Mouse (Mus musculus) kidney, embryonic 15.5 days (tissue): ENCODE data around the gene Gm4724. TPM values are rescaled to one million over a fixed set of nuclear protein-coding genes. Genes with fewer than 3 reads are reported as not detected.
"Not testable (repeated sequence)": the region's sequence is repeated elsewhere in the genome, so short reads cannot be mapped to it uniquely, and the experiment has no call there.

ENCODE experiments used
- ATAC-seq: fragments of 200-750 bp; cut with Nextera tagmentation; replicated peaks from 2 replicates; pipeline ENCODE4 v1.8.0; 2017; ENCODE audit warnings: moderate TSS enrichment; ENCODE audit not compliant: low FRiP score
- H3K27ac ChIP-seq: fragments of 300-500 bp; sonication (generic); 2 replicates; pipeline ENCODE4 v1.5.1; 2015; ENCODE audit warnings: mild to moderate bottlenecking, inconsistent platforms
- H3K27me3 ChIP-seq: fragments of 300-500 bp; sonication (generic); 2 replicates; pipeline ENCODE4 v1.6.1; 2015; ENCODE audit warnings: inconsistent platforms
- H3K36me3 ChIP-seq: fragments of 300-500 bp; sonication (generic); 2 replicates; pipeline ENCODE4 v1.6.1; 2015; ENCODE audit warnings: inconsistent platforms
- H3K4me1 ChIP-seq: fragments of 300-500 bp; sonication (generic); 2 replicates; pipeline ENCODE4 v1.6.1; 2015; ENCODE audit warnings: inconsistent platforms
- H3K4me2 ChIP-seq: fragments of 300-500 bp; sonication (generic); 2 replicates; pipeline ENCODE4 v1.6.1; 2015; ENCODE audit warnings: moderate library complexity, mild to moderate bottlenecking, inconsistent platforms
- H3K4me3 ChIP-seq: fragments of 300-500 bp; sonication (generic); replicated peaks from 2 replicates; pipeline ENCODE4 v1.5.1; 2015; ENCODE audit warnings: mild to moderate bottlenecking, inconsistent platforms
- H3K9ac ChIP-seq: fragments of 300-500 bp; sonication (generic); 2 replicates; pipeline ENCODE4 v1.6.1; 2015; ENCODE audit warnings: mild to moderate bottlenecking, inconsistent platforms
- H3K9me3 ChIP-seq: fragments of 300-500 bp; sonication (generic); replicated peaks from 2 replicates; pipeline ENCODE4 v1.6.1; 2016; ENCODE audit warnings: inconsistent platforms
- WGBS: fragments of 180-500 bp; shearing (Covaris S2); methylation state at CpG from one replicate; pipeline ENCODE4 v1.1.7; 2015; ENCODE audit warnings: mixed read lengths; 5-methylcytosine and 5-hydroxymethylcytosine counted together
- polyA plus RNA-seq: library from polyadenylated mRNA; unstranded; fragments of >200 nt; fragmentation: Nextera tagmentation; extraction: Ambion mirVana; gene quantifications from 2 replicates; pipeline ENCODE4 v1.2.1, GENCODE M21; 2015

Gm4724 gene
- polyA plus RNA-seq, result 8.4 and 9.4 TPM in 2 replicates

DNA sequence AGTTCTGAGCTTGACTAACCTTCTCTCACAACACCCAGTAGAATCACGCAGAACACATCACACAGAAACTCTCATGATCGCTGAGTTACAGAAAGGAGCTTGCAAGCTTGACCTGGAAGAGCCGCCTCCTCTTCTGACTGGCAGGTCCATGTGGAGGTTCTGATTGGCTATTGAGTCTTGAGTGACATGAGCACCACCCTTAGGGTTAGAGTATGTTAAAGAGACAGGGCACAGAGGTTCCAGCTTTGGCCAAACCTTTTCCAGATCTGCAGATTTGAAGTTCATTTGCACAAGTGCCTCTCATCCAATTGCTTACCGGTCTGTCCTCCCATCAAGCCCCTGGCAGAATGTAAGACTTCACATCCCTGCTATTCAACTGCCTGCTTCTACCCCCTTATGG lies at the start of gene Gm4724:
Gm4724 (minus strand) TSS at position 101 of the 400 bp plus-strand sequence.
- not testable (repeated sequence) for ATAC-seq, H3K36me3 ChIP-seq
- no CpG with 5 or more reads among the region's 4 CpGs for WGBS

DNA sequence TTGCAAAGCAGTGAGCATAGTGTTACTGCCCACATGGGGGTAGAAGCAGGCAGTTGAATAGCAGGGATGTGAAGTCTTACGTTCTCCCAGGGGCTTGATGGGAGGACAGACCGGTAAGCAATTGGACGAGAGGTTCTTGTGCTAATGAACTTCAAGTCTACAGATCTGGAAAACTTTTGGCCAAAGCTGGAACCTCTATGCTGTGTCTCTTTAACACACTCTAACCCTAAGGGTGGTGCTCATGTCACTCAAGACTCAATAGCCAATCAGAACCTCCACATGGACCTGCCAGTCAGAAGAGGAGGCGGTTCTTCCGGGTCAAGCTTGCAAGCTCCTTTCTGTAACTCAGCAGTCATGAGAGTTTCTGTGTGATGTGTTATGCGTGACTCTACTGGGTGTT lies 34.1 kb upstream of the Gm4724 start, which contains the start of gene Zfp965:
Zfp965 (plus strand) TSS at position 301 of the 400 bp plus-strand sequence.
- ATAC-seq, result not testable (repeated sequence)

More for the DNA sequence above, at the start of gene Gm4724:
- H3K27ac ChIP-seq, H3K4me3 ChIP-seq, H3K9me3 ChIP-seq, H3K4me2 ChIP-seq, H3K4me1 ChIP-seq, H3K9ac ChIP-seq, H3K27me3 ChIP-seq: not testable (repeated sequence)

More for the DNA sequence above, 34.1 kb upstream of the Gm4724 start, which contains the start of gene Zfp965:
- not testable (repeated sequence) for H3K36me3 ChIP-seq, H3K27ac ChIP-seq, H3K4me1 ChIP-seq, H3K9me3 ChIP-seq, H3K9ac ChIP-seq, H3K27me3 ChIP-seq, H3K4me3 ChIP-seq, H3K4me2 ChIP-seq
- WGBS, result no CpG with 5 or more reads among the region's 6 CpGs

Other genes with a start within 250 kb of the Gm4724 start
- 5.7 and 5.9 TPM in 2 replicates for gene Gm14391, start 228.9 kb downstream of the Gm4724 start, polyA plus RNA-seq
- 5.4 TPM in 1 of 2 replicates, not detected in the other for gene Gm14440, start 160.7 kb downstream of the Gm4724 start, polyA plus RNA-seq
- gene Gm4631, start 97.6 kb downstream of the Gm4724 start, polyA plus RNA-seq, result 20.0 and 21.9 TPM in 2 replicates
- 6.0 TPM in 2 replicates for gene Zfp968, start 63.4 kb downstream of the Gm4724 start, polyA plus RNA-seq
- 5.3 and 6.9 TPM in 2 replicates for gene Zfp965, start 34.2 kb upstream of the Gm4724 start, polyA plus RNA-seq
- not detected in 2 replicates for gene Gm11007, start 208.2 kb upstream of the Gm4724 start, polyA plus RNA-seq